Mouse (Mus musculus) small intestine, adult 2 months (tissue): ENCODE measurements around the gene Lama4. TPM values are rescaled to one million over a fixed set of nuclear protein-coding genes. Genes with fewer than 3 reads are reported as not detected.

Source experiments
- H3K27ac ChIP-seq: fragments of 200-500 bp; 2 replicates; pipeline ENCODE4 v1.5.1; 2012; ENCODE audit warnings: low read depth, low read length, control low read depth, inconsistent platforms; ENCODE audit not compliant: insufficient read depth
- H3K27me3 ChIP-seq: fragments of 200-500 bp; 2 replicates; pipeline ENCODE4 v1.6.1; 2012; ENCODE audit warnings: mild to moderate bottlenecking, moderate library complexity, low read length, inconsistent platforms; ENCODE audit not compliant: control insufficient read depth, insufficient read depth
- H3K36me3 ChIP-seq: fragments of 200-500 bp; 2 replicates; pipeline ENCODE4 v1.6.1; 2012; ENCODE audit warnings: mild to moderate bottlenecking, low read length, control low read depth, inconsistent platforms; ENCODE audit not compliant: control insufficient read depth, insufficient read depth
- H3K4me1 ChIP-seq: fragments of 200-500 bp; 2 replicates; pipeline ENCODE4 v1.6.1; 2012; ENCODE audit warnings: low read length, inconsistent platforms, mixed read lengths; ENCODE audit not compliant: control insufficient read depth, insufficient read depth, insufficient read length
- H3K4me3 ChIP-seq: fragments of 200-500 bp; 2 replicates; pipeline ENCODE4 v1.5.1; 2012; ENCODE audit warnings: low read depth, mild to moderate bottlenecking, control low read depth, inconsistent platforms, low read length, moderate library complexity
- CTCF ChIP-seq: fragments of 200-500 bp; IDR thresholded peaks from 2 replicates; pipeline ENCODE4 v1.5.1; 2012; ENCODE audit warnings: low read depth, mild to moderate bottlenecking, control low read depth, inconsistent platforms, low read length, moderate library complexity, mixed read lengths; ENCODE audit not compliant: insufficient replicate concordance, insufficient read length; ENCODE audit errors: extremely low read depth
- POLR2A ChIP-seq: fragments of 200-500 bp; IDR thresholded peaks from 2 replicates; pipeline ENCODE4 v1.6.1; 2012; ENCODE audit warnings: low read depth, mild to moderate bottlenecking, control low read depth, inconsistent platforms, low read length, moderate library complexity
- WGBS: fragments of 180-500 bp; shearing (Covaris S2); methylation state at CpG from one replicate; pipeline ENCODE4 v1.1.7; 2018; 5-methylcytosine and 5-hydroxymethylcytosine counted together
- polyA plus RNA-seq: library from polyadenylated mRNA; depleted of rRNA; stranded (reverse); fragments of >200 nt; gene quantifications from 2 replicates; pipeline ENCODE4 v1.2.3, GENCODE M21; 2012; rRNA removed

The Lama4 gene
- polyA plus RNA-seq, 1 experiment: 8.9 TPM

GRCm38 (mm10) chr10:39157321-39157720, 192.0 kb downstream of the Lama4 start:
- Histone ChIP-seq H3K27ac (no peak overlapping the region), H3K36me3 (no peaks in the 10 kb centered on the region), H3K4me3 (no peak overlapping the region), H3K27me3 (no peaks in the 10 kb centered on the region), H3K4me1 (no peaks in the 10 kb centered on the region)
- TF ChIP-seq POLR2A: no peak
- 96% methylated on average over 1 of the region's 1 CpGs for WGBS

- TF ChIP-seq POLR2A: no peak
- TF ChIP-seq CTCF: no peak
- H3K4me1 ChIP-seq: no peaks in the 10 kb centered on the region
- H3K4me3 ChIP-seq: no peak overlapping the region
- no peaks in the 10 kb centered on the region for H3K27me3 ChIP-seq
- no peak overlapping the region for H3K27ac ChIP-seq
- no peaks in the 10 kb centered on the region for H3K36me3 ChIP-seq
- 65% methylated on average over 12 of the region's 12 CpGs for WGBS
These were observed 193.0 kb downstream of the Lama4 start for GRCm38 (mm10) chr10:39158306-39158705.

Other genes starting within 250 kb of the Lama4 start
- not detected in 2 replicates for gene Rfpl4b, start 143.7 kb upstream of the Lama4 start, polyA plus RNA-seq
- gene Fam229b, start 168.4 kb downstream of the Lama4 start, polyA plus RNA-seq: 0.46 TPM in 1 of 2 replicates, not detected in the other
- gene Tube1, start 168.5 kb downstream of the Lama4 start, polyA plus RNA-seq: 0.80 and 1.6 TPM in 2 replicates
- 0.08 TPM in 1 of 2 replicates, not detected in the other for gene Ccn6, start 198.3 kb downstream of the Lama4 start, polyA plus RNA-seq